Mouse (Mus musculus) kidney, postnatal 10 days (tissue): ENCODE measurements around the gene Gm21188.
A peak's percentile ranks its signal among the peaks of the same experiment; 100 is the strongest.
"Not testable (repeated sequence)": the region's sequence is repeated elsewhere in the genome, so short reads cannot be mapped to it uniquely, and the experiment has no call there.

Source experiments
- DNase-seq: peaks from one replicate; pipeline ENCODE4 v3.0.0; 2021; ENCODE audit warnings: mixed read lengths

The Gm21188 gene

GRCm38 (mm10) chr13:120026373-120026772 lies 25.6 kb downstream of the Gm21188 start:
- DNase-seq: not testable (repeated sequence)

GRCm38 (mm10) chr13:120025576-120025975 lies 26.4 kb downstream of the Gm21188 start:
- DNase-seq: peak; percentile 5

GRCm38 (mm10) chr13:120025004-120025403 lies 27.0 kb downstream of the Gm21188 start:
- not testable (repeated sequence) for DNase-seq

GRCm38 (mm10) chr13:120024581-120024980 lies 27.4 kb downstream of the Gm21188 start:
- not testable (repeated sequence) for DNase-seq

- DNase-seq: peak; percentile 8
Observed at GRCm38 (mm10) chr13:120021477-120021876, 30.5 kb downstream of the Gm21188 start.

- not testable (repeated sequence) for DNase-seq
Observed at GRCm38 (mm10) chr13:120015348-120016007, 36.5 kb downstream of the Gm21188 start.

- not testable (repeated sequence) for DNase-seq
Observed at GRCm38 (mm10) chr13:120013962-120014361, 38.0 kb downstream of the Gm21188 start.

- not testable (repeated sequence) for DNase-seq
Observed at GRCm38 (mm10) chr13:120013544-120013943, 38.5 kb downstream of the Gm21188 start.

- not testable (repeated sequence) for DNase-seq
Observed at GRCm38 (mm10) chr13:120010068-120010467, 41.9 kb downstream of the Gm21188 start.

- DNase-seq: not testable (repeated sequence)
Observed at GRCm38 (mm10) chr13:119999215-119999614, 52.8 kb downstream of the Gm21188 start.

GRCm38 (mm10) chr13:119998442-119999086 lies 53.4 kb downstream of the Gm21188 start:
- DNase-seq: not testable (repeated sequence)

- not testable (repeated sequence) for DNase-seq
Observed at GRCm38 (mm10) chr13:119991917-119992496, 60.0 kb downstream of the Gm21188 start.

- not testable (repeated sequence) for DNase-seq
Observed at GRCm38 (mm10) chr13:119991264-119991663, 60.7 kb downstream of the Gm21188 start.
